Mouse (Mus musculus) NIH3T3 (cell line): Measurements from ENCODE around the gene Nphs1.
A peak's percentile ranks its signal among the peaks of the same experiment; 100 is the strongest.

Experiments
- DNase-seq: peaks from one replicate; pipeline ENCODE4 v3.0.0-alpha.2; 2012; ENCODE audit warnings: low read depth

Gene Nphs1

DNA sequence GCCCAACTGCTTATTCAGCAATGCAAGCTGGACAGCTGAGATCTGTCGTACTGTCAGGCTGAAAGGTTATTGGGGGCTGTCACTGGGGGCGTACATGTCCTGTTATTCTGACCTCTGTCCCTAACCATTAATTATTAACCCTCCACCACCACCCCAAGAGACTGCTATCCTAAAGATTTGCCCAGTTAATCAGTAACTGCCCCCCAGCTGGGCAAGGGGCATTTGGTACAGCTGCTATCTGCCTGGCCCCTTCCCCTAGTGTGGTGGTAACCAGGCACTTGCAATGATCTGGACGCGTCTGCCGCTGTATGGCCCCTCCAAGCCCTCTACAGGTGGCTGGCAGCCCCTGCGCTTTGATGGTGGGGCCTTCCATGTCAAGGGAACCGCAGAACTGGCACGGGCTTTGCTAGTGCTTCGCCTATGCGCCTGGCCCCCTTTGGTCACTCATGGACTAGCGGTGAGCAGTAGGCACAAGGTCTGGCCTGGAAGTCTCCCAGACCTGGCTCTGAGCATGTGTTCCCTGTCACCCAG lies 35.4 kb downstream of the Nphs1 start, which contains the start of gene Prodh2:
Gene Prodh2, plus strand, starts transcription at position 222 of the 531 bp plus-strand sequence.
- DNase-seq = no peak

DNA sequence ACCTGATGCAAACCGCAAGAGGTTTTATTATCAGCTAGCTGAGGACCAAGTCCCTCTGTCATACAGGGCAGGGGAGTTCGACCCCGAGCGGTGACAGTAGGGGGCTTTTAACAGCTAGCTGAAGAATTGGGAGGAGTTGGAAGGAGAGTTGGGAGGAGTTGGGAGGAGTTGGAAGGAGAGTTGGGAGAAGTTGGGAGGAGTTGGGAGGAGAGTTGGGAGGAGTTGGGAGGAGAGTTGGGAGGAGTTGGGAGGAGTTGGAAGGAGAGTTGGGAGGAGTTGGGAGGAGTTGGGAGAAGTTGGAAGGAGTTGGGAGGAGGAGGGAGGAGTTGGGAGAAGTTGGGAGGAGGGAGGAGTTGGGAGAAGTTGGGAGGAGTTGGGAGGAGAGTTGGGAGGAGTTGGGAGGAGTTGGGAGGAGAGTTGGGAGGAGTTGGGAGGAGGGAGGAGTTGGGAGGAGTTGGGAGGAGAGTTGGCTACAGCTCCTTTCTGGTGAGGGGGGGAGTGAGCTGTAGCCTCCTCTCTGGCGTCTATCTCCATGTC lies 37.5 kb downstream of the Nphs1 start:
- DNase-seq = peak; percentile 10

DNA sequence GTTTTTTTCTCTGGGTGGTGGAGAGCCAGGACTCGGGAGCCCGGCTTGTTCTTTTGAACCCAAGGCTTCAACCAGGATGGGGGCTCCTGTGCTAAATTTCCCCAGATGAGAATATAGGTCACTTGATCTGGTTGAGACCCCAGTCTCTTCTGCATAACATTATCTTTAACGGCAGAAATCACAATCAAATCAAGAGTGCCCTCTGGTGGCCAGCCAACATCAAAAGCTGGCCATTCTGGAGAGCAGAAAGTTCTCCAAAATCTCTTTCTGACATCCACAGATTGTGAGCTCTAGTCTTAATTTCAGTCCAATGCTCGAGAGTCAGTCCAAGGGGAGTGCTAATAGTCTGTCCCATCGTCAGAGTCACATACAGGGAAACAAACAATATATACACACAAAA lies 43.0 kb downstream of the Nphs1 start:
- DNase-seq = peak; percentile 34

DNA sequence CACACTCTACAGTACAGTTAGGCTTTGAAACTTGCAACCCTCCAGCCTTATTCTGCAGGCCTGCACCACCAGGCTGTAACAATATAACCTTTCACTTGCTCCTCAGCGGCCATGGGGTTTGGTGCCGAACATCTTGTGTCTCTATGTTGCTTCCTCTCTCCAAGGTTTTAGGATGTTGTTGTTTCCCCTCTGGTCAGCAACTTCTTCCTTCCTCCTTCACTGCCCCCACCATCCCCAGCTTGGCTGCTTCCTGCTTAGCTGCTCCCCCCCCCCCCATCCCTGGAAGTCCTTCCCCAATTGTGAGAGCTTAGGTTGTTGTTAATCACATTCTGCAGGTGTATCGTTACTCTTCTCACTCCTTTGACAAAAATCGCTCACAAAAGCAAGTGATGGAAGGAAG lies 49.9 kb downstream of the Nphs1 start:
- no peak for DNase-seq

DNA sequence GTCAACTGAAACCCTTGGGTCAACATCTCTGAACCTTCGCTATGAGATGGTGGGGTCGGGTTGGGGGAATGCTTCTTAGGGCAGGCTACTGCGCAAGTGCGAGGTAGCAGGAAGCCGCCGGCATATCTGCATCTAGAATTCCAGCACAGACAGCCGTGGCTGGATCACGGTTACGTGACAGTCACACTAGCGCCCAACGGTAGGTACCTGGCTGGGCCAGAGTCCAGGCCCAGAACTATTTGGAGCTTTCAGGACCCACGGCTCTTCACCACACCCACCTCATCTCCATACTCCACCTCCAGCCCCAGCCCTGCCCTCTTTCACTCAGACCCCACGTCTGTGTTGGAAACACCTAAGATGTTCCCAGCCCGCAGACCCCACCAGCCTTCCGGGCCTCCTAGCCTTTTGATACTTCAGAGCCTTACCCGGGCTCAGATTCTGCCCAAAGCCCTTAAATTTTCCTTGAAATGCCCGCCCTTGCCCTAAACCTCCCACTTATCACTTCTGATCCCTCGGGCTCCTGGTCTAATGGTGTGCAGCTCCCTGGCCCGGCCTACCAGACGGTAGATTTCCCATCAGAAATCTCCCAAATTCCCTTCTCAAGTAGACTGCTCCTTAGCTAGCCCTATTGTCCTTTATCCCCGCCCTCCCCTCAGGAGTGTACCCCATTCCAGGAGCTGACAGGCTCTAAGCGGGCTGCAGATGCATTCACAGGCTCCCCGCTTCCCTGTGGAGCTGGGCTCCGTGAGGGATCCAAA lies 57.1 kb downstream of the Nphs1 start:
- no peak for DNase-seq

DNA sequence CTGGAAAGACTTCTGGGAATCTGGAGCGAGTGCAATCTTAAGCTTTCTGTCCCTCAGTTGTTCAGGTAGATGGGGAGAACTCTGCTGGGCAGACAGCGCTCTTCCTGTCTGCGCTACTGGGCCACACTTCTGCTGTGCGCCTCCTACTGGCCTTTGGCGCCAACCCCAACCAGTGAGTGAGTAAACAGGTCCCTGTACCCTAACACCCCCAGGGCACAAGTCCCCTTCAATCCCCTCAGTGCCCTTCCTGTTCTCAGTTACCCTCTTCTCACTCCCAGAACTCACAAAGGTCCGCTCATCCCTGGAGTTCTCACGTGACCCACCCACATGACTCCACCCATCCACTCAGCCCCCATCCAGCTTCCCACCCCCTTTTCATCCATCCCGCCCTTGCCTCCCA lies 60.2 kb downstream of the Nphs1 start:
- DNase-seq = no peak

DNA sequence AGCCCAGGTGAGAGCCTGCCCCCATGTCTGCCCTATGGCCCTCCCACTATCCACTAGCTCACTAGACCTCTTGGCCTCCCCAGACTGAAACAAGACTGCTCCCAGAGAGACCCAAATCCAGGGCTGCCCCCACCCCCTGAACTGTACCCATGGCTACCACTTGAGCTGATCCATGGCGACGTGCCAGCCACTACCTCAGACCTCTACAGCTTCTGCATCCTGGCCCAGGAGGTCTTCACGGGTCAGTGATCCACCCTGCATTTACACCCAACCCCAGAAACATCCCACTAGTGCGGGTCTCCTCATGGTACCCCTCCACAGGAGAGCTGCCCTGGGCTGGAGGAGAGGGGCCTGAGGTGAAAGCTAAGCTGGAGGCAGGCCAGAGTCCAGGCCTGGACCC lies 62.3 kb downstream of the Nphs1 start:
- no peak for DNase-seq

DNA sequence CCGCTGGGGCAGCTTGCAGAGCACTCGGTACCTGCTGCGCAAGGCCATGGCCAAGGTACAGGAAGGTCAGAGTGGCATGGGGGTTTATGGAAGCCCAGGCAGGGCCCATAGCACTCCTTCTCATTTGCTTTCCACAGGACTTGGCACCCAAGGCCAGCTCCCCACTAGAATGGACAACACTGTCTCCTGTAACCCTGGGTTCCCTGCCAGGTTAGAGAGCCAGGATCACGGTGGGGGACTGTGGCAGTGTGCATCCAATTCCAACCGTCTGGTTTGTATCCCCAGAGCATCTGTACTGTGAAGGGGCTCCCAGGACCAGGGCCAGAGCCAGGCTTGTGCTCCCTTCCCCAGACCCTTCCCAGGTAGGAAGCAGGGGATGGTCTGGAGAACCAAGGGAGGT lies 62.7 kb downstream of the Nphs1 start:
- DNase-seq = no peak

DNA sequence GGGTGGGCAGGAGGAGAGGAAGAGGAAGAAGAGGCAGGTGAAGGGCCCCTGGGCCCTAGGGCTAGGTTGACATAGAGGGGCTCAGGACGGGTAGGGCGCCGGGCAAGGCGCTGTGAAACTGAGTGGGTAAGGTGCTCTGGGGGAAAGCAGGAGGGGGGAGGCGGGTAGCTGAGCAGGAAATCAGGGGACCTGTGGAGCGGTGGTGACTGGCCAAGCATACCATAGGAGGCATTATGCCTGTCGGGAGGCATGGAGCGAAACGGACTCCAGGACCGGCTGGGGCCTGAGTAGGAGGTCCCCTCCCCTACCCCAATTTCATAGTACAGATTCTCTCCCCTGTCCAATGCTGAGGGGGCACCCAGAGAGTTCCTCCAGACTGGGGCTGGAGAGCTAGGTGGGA lies 64.8 kb downstream of the Nphs1 start:
- DNase-seq = no peak

DNA sequence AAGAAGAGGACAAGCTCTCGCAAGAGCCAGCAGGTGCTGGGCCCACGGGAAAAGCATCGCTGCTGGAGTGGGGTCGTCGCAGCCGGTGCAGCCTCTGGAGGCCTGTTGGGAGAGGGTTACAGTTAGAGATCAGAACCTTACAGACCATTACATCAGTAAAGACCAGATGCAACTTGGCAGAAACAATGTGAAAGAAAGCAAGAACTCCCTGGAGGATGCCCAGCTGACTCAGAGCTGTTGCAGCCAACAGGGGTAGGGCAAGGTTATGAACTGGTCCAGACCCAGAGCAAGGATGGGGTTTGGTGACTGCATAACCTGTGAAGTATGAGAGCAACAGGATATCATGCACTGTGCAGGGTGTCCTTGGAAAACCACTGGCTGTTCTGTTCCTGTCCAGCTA lies 66.4 kb downstream of the Nphs1 start:
- peak; percentile 88 for DNase-seq

DNA sequence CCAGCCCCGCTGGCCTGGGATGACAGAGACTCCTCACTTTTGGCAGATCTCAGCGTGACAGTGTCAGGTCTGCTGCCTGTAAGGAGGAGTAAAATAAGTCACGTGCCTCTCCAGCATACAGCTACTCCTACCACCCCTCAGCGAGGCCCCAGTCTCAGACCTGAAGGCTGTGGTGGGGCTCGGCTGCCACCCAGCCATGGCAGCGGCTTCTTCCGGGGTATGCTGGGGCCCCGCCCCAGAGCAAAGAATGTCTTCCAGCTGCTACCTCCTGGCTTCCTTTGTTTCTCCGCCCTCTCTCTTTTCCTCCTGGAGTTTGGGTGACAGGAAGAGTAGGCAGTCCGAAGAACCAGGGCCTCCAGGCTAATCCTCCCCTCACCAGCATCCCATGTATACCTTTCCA lies 67.8 kb downstream of the Nphs1 start:
- DNase-seq = no peak

DNA sequence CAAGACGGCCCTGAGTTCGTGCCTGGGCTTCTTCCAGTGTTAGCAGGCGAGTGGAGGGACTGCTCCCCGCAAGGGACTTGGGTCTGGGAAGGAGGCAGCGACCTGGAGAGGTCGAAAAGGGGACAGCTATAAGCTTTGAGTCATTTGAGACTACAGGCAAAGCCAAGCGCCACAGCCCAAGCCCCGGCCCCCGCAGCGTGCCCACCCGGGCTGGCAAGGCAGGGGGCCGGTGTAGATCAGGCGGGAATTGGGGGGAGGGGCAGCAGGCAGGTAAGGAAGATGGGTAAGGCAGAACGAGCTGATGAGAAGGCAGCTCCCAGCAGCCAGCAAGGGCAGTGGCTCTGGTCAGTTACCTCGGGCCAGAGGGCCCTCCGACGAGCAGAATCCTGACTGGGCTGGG lies 68.3 kb downstream of the Nphs1 start:
- no peak for DNase-seq

DNA sequence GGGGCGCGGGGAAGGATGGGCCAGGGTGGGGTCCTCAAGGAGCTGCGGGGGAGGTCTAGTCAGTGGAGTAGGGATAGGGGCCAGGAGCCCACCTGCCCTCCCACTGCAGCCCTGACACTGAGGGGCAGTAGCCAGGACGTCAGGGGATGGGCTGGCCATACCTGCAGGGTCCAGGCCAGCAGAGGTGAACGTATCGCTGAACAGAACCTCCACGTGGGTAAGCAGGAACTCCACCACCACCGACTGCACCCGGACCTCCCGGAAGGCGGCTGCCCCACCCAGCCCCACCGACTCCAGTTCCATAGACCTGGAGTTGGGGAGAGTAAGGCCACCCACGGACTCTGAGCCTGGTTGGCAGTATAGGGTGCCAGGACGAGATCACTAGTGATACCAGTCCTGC lies 68.9 kb downstream of the Nphs1 start:
- no peak for DNase-seq

DNA sequence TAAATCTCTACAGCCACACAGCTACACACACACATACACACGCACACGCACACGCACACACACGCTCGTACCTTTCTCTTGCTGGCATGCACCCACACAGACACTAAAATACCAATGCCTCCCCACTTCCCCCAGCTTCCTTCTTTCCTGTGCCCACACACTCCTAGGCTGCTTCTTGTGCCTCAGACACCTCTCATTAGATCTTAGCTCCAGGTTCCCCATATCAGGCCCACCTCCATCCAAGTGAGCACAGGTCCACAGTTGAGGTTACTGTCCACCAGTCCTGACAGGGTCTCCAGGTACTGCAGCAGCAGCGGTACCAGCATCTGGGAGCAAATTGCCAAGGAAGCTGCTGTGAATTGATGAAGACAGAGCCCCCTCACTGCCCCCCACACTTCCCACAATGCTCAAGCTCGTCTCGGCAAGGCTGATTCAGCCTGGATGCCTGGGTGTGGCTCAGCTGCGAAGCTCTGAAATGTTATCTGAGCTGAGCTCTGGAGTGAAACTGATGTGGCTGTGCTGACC lies 73.2 kb downstream of the Nphs1 start:
- DNase-seq = no peak

DNA sequence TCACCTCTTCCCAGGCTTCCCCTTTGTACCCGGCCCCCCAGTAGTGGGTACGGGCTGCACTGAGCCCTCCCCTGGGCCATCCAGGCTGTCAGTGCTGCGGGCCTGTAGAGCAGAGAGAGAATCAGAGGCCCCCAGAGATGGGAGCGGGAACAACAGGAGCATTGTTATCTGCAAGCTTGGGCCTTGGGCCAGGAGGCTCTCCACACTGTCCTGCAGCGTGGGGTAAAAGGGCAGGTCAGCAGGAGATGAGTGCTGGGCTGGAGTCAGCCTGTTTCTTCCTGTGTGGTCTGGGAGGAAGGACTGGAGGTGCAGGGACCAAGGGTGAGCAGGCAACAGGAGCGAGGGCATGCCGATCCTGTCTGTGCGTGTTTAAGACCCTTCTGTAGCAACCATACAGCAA lies 74.8 kb downstream of the Nphs1 start:
- DNase-seq = peak; percentile 33

DNA sequence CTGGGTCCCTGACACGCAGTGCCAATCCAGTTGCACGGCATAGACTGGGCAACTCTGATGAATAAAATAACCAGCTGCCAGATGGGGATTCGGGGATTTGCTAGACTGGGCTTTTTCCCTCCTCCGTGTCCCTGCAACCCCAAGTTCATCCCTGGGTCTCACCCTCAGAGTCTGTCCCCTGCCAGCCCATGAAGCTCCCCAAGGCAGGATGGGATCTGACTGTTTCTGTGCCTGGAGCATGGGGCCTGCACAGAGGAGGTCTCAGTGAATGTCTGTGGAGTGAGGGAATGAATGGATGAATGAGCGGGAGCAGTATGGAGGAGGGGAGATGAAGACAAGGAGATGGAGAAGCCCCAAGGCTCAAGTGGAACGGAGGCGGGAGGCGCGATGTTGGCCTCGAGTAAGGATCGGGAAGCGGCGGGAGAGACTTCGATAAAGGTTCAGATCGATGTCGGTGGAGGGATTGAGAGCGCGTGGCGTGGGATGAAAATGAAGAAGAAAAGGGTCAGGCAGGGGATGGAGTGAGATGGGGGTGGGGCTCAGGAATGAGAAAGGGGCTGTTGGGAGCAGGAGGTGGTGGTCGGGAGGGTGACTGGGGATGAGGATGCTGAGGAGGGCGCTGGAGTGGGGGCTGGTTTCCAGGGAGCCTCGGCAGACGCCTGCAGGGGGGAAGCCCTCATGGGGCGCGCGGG lies 76.0 kb downstream of the Nphs1 start:
- no peak for DNase-seq

DNA sequence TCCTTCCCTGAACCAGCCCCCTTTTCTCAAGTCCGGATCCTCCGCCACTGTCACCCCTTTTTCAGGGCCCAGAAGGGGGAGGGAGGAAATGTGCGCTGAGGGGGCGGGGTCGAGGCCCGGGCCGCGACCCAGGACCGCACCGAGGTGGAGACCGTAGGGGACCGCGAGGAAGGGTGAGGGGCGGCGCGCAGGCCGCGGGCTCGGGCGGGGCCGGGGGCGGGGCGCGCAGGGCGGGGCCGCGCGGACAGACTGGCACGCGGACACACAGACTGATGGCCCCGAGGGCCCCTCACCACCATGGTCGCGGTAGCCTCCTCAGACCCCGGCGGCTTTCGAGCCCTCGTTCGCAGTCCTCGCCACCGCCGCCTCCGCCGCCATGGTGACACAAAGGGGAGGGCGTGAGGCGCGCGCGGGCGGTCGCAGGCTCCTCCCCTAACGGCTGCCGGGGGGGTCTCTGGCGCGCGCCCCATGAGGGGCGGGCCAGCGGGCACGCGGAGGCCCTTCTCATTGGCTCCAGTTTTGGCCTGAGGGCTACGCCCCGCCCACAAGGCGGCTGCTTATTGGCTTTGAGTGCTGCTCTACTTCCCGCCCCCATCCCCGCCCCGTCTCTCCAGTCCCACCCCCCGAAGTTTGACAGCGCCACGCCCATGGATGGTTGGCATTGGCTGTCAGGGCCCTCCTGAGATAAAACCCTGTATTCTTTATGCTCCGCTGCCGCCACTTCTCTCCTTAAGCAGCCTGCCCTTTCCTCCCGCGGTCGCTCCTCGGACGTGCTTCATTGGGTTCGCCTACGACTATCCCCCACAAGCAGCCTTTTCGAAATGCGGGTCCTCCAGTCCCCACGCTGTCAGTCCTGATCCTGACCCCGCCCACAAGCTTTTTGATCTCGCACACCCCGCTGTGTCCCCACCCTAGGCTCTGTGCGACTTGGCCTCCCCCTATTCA lies 76.8 kb downstream of the Nphs1 start, which contains the start of gene Arhgap33:
Gene Arhgap33, minus strand, starts transcription at position 428 of the 945 bp plus-strand sequence.
- DNase-seq = peak; percentile 99
